Mouse (Mus musculus) lung, adult 2 months (tissue): Measurements from ENCODE around the gene Gm20388. TPM values are rescaled to one million over a fixed set of nuclear protein-coding genes. Genes with fewer than 3 reads are reported as not detected.

ENCODE experiments used
- DNase-seq: peaks from one replicate; pipeline ENCODE4 v3.0.0; 2022
- H3K4me1 ChIP-seq: fragments of 200-500 bp; 2 replicates; pipeline ENCODE4 v1.6.1; 2011; ENCODE audit warnings: low read length; ENCODE audit not compliant: control insufficient read depth, insufficient read depth
- H3K4me3 ChIP-seq: fragments of 200-500 bp; replicated peaks from 2 replicates; pipeline ENCODE3; 2011; ENCODE audit warnings: low read depth, mild to moderate bottlenecking, control low read depth, low read length; ENCODE audit errors: extremely low read depth
- CTCF ChIP-seq: fragments of 200-500 bp; IDR thresholded peaks from 2 replicates; pipeline ENCODE4 v1.5.1; 2011; ENCODE audit warnings: mild to moderate bottlenecking, low read length, control low read depth; ENCODE audit not compliant: insufficient read depth
- POLR2A ChIP-seq: fragments of 200-500 bp; IDR thresholded peaks from 2 replicates; pipeline ENCODE4 v1.6.1; 2011; ENCODE audit warnings: low read depth, mild to moderate bottlenecking, control low read depth, low read length, borderline replicate concordance; ENCODE audit errors: extremely low read depth
- WGBS: fragments of 180-500 bp; shearing (Covaris S2); methylation state at CpG from one replicate; pipeline ENCODE4 v1.1.7; 2018; 5-methylcytosine and 5-hydroxymethylcytosine counted together
- polyA plus RNA-seq: library from polyadenylated mRNA; depleted of rRNA; stranded (reverse); fragments of >200 nt; gene quantifications from 2 replicates; pipeline ENCODE4 v1.2.3, GENCODE M21; 2012

The Gm20388 gene
- polyA plus RNA-seq, 1 experiment, result 67.8 TPM

DNA sequence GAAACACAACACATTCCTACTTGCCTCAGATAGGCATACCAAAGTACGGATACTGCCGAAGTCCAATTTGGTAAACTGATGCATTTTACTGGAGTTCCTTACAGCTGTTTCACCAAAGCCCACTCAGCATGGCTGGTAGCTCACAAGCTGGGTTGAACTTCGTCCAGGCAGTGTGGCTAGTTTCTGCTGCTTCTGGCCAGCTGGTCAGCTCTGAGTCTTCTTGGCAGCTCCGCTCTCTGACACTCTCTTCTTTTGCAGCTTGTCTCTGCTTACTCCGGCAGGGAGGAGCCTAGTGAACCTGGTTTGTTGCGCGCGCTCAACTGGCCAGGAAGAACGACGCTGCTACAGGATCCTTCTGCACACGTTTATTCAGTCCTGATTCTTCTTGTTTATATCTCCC is 3725.0 kb downstream of the Gm20388 start:
- WGBS, result 62% methylated on average over 11 of the region's 11 CpGs
- no peak overlapping the region for H3K4me3 ChIP-seq
- TF ChIP-seq CTCF, result no peak
- no peaks in the 10 kb centered on the region for H3K4me1 ChIP-seq
- no peak for DNase-seq

DNA sequence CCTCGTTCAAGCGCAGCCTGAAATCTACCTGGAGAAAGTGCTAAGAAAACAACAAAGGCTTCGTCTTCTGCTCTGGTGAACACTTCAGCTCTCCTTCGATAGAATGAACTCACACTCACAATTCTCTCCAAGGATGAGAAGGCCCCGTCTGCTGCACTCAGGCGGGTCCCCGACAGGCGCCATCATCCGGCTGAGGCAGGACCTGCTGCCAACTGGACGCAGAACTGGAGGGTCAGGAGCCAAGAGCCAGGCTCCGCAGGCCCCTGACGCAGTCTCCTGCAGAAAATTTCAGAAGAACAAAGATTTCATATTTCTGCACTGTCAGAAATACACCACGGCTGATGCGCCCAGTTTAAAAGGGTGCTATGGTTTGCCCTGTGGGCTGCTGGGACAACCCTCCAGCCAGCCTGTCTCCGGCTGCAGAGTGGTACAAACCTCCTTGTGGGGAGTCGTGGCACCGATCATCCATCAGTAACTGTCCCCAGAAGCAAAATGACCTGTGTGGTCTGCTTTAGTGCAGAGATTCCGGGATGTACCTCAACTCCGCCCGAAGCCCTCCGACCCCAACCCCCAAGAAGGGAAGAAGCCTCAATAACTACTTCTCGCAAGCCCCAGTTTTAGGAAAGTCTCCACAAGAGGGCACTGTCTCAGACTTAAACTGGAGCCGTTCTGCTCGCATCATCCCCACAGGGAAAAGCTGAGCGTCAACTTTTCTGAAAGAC is 3732.8 kb downstream of the Gm20388 start:
- Histone ChIP-seq H3K4me3 (no peak overlapping the region), H3K4me1 (no peaks in the 10 kb centered on the region)
- WGBS, result 17% methylated on average over 25 of the region's 25 CpGs
- peak; percentile 38 for DNase-seq
- TF ChIP-seq CTCF (peak; percentile 41), POLR2A (no peak)

DNA sequence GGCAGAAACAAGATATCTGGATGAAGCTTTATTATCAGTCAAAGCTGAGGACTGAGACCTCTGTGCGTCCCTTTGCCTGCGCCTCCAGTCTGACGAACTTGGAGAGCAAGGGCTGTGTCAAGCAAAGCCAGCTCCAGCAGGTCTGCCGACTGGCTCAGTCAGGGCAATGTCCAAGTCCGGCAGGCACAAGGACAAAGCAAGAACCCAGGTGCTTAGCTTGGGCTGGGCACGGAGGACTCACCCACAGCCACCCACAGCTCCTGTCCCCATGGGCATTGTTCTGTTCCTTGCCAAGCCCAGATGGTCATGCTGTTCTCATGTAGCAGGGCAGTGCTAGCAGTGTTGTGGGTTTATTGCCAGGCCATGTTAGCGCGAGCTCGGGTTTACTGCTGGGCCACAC is 3734.6 kb downstream of the Gm20388 start:
- DNase-seq, result no peak
- WGBS, result 86% methylated on average over 9 of the region's 9 CpGs
- TF ChIP-seq POLR2A, result no peak

GRCm38 (mm10) chr8:123648245-123649170 is 3737.9 kb downstream of the Gm20388 start:
- Histone ChIP-seq H3K4me3 (no peak overlapping the region), H3K4me1 (peaks cover 2% of the 10 kb centered on the region; the same call in 1 of the 2 replicates)
- peak; percentile 28 for DNase-seq
- WGBS, result 39% methylated on average over 17 of the region's 17 CpGs
- no peak for TF ChIP-seq CTCF
- no peak for TF ChIP-seq POLR2A

More for the DNA sequence above, 3734.6 kb downstream of the Gm20388 start:
- Histone ChIP-seq H3K4me1 (no peaks in the 10 kb centered on the region), H3K4me3 (no peak overlapping the region)

DNA sequence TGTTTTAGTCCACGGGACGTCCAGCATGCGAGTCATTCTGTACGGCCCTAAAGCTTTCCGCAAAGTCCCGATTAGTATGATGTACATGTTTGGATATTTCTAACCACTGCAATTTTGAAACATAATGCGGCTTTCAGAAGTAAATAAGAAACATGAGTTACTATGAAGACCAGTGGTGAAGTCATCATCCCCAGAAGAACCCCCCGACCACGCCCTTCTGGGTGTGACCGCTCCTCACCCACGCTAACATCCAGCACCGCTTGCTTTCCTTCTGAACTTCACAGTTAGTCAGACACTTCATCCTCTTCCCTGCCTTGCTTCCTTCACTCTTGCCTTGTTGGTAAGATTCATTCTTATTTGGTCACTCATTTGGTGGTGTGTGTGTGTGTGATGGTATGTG is 3738.8 kb downstream of the Gm20388 start:
- WGBS, result 62% methylated on average over 12 of the region's 12 CpGs
- TF ChIP-seq POLR2A (no peak), CTCF (no peak)
- Histone ChIP-seq H3K4me3 (no peak overlapping the region), H3K4me1 (peaks cover 2% of the 10 kb centered on the region; the same call in 1 of the 2 replicates)
- no peak for DNase-seq

DNA sequence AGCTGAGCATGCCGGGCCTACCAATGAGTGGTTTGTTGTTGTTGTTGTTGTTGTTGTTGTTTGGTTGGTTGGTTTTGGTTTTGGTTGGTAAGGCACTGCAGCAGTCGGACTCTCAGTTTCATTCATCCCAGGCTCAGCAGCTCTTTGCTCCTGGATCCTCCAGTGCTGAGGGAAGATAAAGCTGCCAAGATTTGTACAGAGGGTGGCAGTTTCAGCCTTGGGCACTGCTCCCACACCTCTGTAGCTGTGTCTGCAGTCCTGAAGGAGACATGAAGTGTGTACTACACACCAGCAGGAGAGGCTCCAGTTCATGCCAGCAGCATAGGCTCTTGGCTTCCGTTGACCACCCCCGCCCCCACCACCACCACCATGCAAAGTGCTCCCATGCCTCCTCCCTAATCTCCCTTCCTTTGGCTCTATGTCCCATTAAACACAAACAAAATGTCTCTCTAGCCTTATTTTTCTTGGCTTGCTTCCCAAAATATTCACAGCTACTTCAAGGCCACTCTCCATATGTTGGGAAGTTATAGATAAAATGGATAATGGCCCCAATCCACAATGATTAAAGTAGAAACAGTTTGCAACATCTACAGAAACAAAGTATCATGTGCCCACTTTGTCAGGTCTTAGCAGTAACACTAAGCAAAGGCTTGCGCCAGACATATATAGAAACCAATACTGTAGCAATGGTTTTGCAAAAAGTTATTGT is 3740.9 kb downstream of the Gm20388 start:
- H3K4me3 ChIP-seq, result no peak overlapping the region
- 70% methylated on average over 5 of the region's 5 CpGs for WGBS
- TF ChIP-seq POLR2A (no peak), CTCF (no peak)
- H3K4me1 ChIP-seq, result peaks cover 6% of the 10 kb centered on the region; the same call in 1 of the 2 replicates
- no peak for DNase-seq

DNA sequence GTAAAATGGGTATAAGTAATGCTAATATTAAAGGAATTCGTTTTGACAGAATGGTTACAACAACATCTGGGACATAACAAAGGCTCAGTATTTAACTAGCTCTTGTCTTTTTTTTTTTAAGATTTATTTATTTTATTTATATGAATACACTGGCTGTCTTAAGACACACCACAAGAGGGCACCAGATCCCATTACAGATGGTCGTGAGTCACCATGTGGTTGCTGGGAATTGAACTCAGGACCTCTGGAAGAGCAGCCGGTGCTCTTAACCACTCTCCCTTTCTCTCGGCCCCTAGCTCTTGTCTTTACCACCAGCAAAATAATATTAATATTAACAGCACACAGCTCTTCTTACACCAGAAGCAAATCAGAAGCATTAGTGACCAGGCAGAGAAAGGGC is 3742.0 kb downstream of the Gm20388 start:
- Histone ChIP-seq H3K4me3 (no peak overlapping the region), H3K4me1 (peaks cover 6% of the 10 kb centered on the region; the same call in 1 of the 2 replicates)
- no peak for TF ChIP-seq CTCF
- WGBS, result 67% methylated on average over 4 of the region's 4 CpGs
- DNase-seq, result no peak

- Histone ChIP-seq H3K4me1 (peaks cover 6% of the 10 kb centered on the region; the same call in 1 of the 2 replicates), H3K4me3 (peak within 1 kb of the TSS; percentile 75)
- 2% methylated on average over 46 of the region's 58 CpGs for WGBS
- peak; percentile 88 for DNase-seq
- TF ChIP-seq CTCF (no peak), POLR2A (peak; percentile 30; the same call in 1 of the 2 replicates)
These were observed 3742.8 kb downstream of the Gm20388 start, which contains the start of gene Rhou for GRCm38 (mm10) chr8:123653308-123653993. TSS of gene Rhou (plus strand) at chr8:123653929.

GRCm38 (mm10) chr8:123653994-123654569 is 3743.4 kb downstream of the Gm20388 start:
- TF ChIP-seq POLR2A, result peak; percentile 24; the same call in 1 of the 2 replicates
- TF ChIP-seq CTCF, result no peak
- peak; percentile 70 for DNase-seq
- Histone ChIP-seq H3K4me1 (peaks cover 6% of the 10 kb centered on the region; the same call in 1 of the 2 replicates), H3K4me3 (peak overlapping the region; percentile 75)
- WGBS, result 6% methylated on average over 74 of the region's 77 CpGs
